Mouse (Mus musculus) megakaryocyte-erythroid progenitor cell, adult 5-6 weeks (primary cell): Measurements from ENCODE around the gene Denr. TPM values are rescaled to one million over a fixed set of nuclear protein-coding genes. Genes with fewer than 3 reads are reported as not detected.

Experiments used
- ATAC-seq: replicated peaks from 2 replicates; pipeline ENCODE4 v1.8.0; 2016; ENCODE audit warnings: mild to moderate bottlenecking, inconsistent platforms; ENCODE audit not compliant: severe bottlenecking, poor library complexity, low FRiP score, low TSS enrichment
- total RNA-seq, 2 experiments: library from RNA; stranded (forward) in 1 of 2; stranded (reverse) in 1 of 2; fragments of 200-1000, 215-1000 nt in 1 of 2; fragments of >200 nt in 1 of 2; fragmentation: Nextera tagmentation in 1 of 2; gene quantifications; 2 replicates each; pipeline ENCODE4 v1.2.3; 2014 to 2017

Gene Denr
- total RNA-seq, 2 experiments from 2014 or later: 96.4 to 102 TPM

DNA sequence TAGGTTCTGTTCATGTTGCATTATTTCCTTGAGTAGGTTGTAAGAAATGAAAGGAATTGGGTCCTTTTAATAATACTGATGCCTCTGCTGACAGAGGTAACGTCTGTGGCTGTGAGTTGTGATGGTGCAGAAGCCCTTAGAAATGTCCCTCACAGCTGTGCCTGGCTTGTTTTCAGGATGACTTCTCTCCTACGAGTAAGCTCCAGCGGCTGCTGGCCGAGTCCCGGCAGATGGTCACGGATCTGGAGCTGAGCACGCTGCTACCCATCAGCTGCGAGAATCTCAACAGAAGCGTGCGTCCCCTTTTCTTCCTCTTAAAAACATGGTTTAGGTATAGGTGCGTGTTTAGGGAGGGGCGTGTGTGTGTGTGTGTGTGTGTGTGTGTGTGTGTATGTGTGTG, 54.1 kb downstream of the Denr start:
- ATAC-seq: no peak

DNA sequence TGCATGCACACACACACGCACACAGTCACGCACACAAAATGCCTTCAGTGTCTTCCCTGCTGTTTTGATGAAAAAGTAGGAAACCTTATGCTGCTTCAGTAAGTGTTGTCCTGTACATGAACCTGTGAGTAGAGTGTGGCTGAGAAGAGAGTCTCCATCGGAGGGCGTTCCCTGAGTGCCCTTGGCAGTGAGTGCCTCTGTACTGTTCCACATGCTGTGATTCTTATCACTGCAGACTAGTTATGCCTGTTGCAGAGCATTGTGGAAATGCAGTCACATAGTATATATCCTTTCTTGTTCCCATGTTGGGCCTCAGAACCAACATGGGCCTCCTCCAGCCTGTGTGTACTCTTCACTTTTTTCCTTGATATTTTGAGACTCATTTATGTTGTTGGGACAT, 57.2 kb downstream of the Denr start:
- ATAC-seq: peak; percentile 44; the same call in 1 of the 2 replicates

- no peak for ATAC-seq
These were observed 59.8 kb downstream of the Denr start for GRCm38 (mm10) chr5:123966759-123967158.

GRCm38 (mm10) chr5:123968468-123968867, 61.5 kb downstream of the Denr start:
- ATAC-seq: no peak

DNA sequence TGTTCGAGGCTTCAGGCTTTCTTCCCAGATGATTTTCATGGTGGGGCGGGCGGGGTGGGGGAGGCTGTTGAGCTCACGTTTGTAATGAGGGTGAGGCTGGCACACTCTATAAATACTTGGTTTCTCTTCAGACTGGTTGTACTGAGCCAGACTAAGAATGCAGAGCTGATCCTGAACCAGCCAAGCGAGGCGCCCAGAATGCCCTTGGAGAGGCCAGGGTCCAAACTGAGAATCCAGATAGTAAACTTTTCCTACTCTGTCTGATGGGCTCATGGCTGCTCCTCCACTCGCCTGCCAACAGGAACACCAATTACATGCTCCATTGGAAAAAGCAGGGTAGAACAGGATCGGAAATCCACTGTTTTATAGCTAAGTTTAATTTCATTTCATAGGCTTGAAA, 62.2 kb downstream of the Denr start:
- no peak for ATAC-seq

DNA sequence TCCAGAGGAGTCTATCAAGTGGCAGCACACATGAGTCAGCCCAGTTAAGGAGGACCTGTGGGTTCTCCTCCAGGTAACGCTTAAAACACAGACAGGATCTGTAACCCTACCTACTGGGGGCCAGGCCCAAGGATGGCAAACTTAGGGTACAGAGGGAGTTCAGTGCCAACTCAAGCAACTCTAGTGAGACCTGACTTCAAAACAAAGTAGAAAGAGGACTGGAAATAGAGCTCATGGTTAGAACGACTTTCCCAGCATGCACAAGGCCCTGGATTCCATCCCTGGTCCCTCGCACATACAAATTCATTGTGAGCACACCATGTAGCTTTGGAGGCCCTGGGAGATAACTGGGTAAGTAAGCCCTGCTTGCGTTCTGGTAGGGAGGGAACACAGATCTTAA, 63.6 kb downstream of the Denr start:
- no peak for ATAC-seq

GRCm38 (mm10) chr5:123972453-123972852, 65.5 kb downstream of the Denr start:
- ATAC-seq: no peak

DNA sequence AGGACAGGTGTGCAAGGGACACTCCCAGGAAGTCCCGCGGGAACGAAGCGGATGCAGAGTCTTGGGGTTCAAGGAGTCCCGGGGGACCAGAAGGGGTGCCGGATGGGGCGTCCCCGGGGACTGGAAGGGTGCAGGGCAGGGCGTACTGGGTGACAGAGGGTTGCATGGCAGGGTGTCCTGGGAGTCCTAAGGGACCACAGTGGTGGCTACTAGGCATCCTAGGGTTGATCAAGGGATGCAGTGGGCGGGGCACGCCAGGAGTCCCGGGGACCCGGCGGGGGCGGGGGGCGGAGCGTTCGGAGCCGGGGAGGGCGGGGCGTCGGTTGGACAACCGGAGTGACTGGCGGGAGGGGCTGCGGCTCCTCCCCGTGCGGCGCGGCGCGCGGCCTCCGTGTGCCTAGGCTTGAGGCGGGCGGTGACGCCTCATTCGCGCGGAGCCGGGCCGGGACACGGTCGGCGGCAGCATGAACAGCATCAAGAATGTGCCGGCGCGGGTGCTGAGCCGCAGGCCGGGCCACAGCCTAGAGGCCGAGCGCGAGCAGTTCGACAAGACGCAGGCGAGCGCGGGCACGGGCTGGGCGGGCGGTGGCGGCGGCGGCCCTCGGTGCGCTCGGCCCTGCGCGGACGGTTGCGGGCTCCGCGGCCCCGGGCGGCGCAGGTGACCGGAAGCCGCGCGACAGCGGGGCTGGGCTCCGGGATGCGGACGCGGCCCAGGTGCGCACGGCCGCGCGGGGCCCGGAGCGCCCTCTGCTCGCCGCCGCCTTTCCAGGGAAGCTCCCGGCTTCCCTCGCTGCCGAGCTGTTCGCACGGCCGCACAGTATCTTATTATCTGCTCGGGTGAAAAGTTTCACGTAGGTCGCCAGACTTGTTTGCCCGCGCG, 66.6 kb downstream of the Denr start, which contains the start of gene Hip1r:
Gene Hip1r, plus strand, starts transcription at position 330 of the 880 bp plus-strand sequence.
- ATAC-seq: peak; percentile 53

DNA sequence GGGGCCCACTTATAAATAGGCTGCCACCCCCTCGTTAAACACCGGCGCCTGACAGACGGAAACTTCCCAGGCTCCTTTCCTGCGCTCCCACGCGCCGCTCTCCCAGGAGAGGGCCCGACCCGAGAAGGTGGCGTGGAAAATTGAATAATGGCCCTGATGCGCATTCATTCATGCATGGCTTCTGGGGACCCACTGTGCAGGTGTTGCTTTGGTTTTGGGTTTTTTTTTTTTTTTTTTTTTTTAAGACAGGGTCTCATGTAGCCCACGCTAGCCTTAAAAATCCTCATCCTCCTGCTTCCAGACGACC, 67.2 kb downstream of the Denr start:
- ATAC-seq: no peak

DNA sequence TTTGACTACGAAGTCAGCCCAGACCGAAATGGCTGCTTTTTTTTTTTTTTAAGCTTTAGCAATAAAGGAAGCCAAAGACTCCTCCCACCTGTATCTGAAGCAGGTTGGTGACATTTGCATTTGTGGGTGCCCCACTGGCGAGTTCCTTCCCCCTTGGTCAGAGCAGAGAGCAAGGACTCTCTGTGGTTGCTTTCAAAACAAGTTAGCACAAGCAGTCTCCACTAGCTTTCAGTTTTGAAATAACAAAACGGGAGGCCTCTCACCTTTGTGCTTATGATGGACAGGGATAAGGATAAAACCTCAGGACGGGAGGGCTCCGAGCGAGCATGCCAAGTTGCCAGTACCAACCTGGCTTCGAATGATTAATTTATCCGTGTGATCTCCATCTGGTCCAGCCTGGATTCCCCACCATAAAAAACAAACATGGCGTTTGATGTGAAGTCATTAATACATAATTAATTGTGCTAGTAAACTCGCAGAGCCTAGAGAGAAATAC, 67.7 kb downstream of the Denr start:
- no peak for ATAC-seq

GRCm38 (mm10) chr5:123975668-123976180, 68.7 kb downstream of the Denr start:
- ATAC-seq: peak; percentile 28; the same call in 1 of the 2 replicates

GRCm38 (mm10) chr5:123977231-123977630, 70.3 kb downstream of the Denr start:
- ATAC-seq: no peak

GRCm38 (mm10) chr5:123978131-123978530, 71.2 kb downstream of the Denr start:
- ATAC-seq: peak; percentile 16; the same call in 1 of the 2 replicates

Other genes with a start within 250 kb of the Denr start
- 45.2 and 52.4 TPM in 2 replicates for gene Clip1, start 222.6 kb upstream of the Denr start, total RNA-seq (2014; fragmentation: Nextera tagmentation)
- gene Clip1, start 222.6 kb upstream of the Denr start, total RNA-seq (2017): 45.0 and 64.8 TPM in 2 replicates
- 55.3 and 79.3 TPM in 2 replicates for gene Zcchc8, start 186.1 kb upstream of the Denr start, total RNA-seq (2014; fragmentation: Nextera tagmentation)
- 59.3 and 167 TPM in 2 replicates for gene Zcchc8, start 186.1 kb upstream of the Denr start, total RNA-seq (2017)
- gene Rsrc2, start 157.8 kb upstream of the Denr start, total RNA-seq (2014; fragmentation: Nextera tagmentation): 108 and 119 TPM in 2 replicates
- 335 and 401 TPM in 2 replicates for gene Rsrc2, start 157.8 kb upstream of the Denr start, total RNA-seq (2017)
- 56.1 and 72.6 TPM in 2 replicates for gene Kntc1, start 157.5 kb upstream of the Denr start, total RNA-seq (2014; fragmentation: Nextera tagmentation)
- gene Kntc1, start 157.5 kb upstream of the Denr start, total RNA-seq (2017): 29.7 and 48.6 TPM in 2 replicates
- gene Hcar2, start 41.7 kb upstream of the Denr start, total RNA-seq (2014; fragmentation: Nextera tagmentation): not detected in 2 replicates
- gene Hcar2, start 41.7 kb upstream of the Denr start, total RNA-seq (2017): not detected in 2 replicates
- not detected in 2 replicates for gene Hcar1, start 27.2 kb upstream of the Denr start, total RNA-seq (2014; fragmentation: Nextera tagmentation)
- gene Hcar1, start 27.2 kb upstream of the Denr start, total RNA-seq (2017): not detected in 2 replicates
- gene Gm43518, start 20.2 kb downstream of the Denr start, total RNA-seq (2014; fragmentation: Nextera tagmentation): not detected in 2 replicates
- not detected in 2 replicates for gene Gm43518, start 20.2 kb downstream of the Denr start, total RNA-seq (2017)
- 2.1 and 3.3 TPM in 2 replicates for gene Ccdc62, start 23.5 kb downstream of the Denr start, total RNA-seq (2014; fragmentation: Nextera tagmentation)
- 2.6 and 4.2 TPM in 2 replicates for gene Ccdc62, start 23.5 kb downstream of the Denr start, total RNA-seq (2017)
- gene Hip1r, start 66.5 kb downstream of the Denr start, total RNA-seq (2014; fragmentation: Nextera tagmentation): 9.3 and 9.5 TPM in 2 replicates
- 13.7 and 30.9 TPM in 2 replicates for gene Hip1r, start 66.5 kb downstream of the Denr start, total RNA-seq (2017)
- gene Vps37b, start 125.1 kb downstream of the Denr start, total RNA-seq (2014; fragmentation: Nextera tagmentation): 20.8 and 34.3 TPM in 2 replicates
- 12.8 and 15.5 TPM in 2 replicates for gene Vps37b, start 125.1 kb downstream of the Denr start, total RNA-seq (2017)
- gene Abcb9, start 188.6 kb downstream of the Denr start, total RNA-seq (2014; fragmentation: Nextera tagmentation): 5.2 and 9.3 TPM in 2 replicates
- 0.95 and 3.5 TPM in 2 replicates for gene Abcb9, start 188.6 kb downstream of the Denr start, total RNA-seq (2017)
- gene Ogfod2, start 205.1 kb downstream of the Denr start, total RNA-seq (2014; fragmentation: Nextera tagmentation): 16.1 and 16.8 TPM in 2 replicates
- gene Ogfod2, start 205.1 kb downstream of the Denr start, total RNA-seq (2017): 8.0 and 11.9 TPM in 2 replicates
- gene Arl6ip4, start 208.9 kb downstream of the Denr start, total RNA-seq (2014; fragmentation: Nextera tagmentation): 88.4 and 129 TPM in 2 replicates
- gene Arl6ip4, start 208.9 kb downstream of the Denr start, total RNA-seq (2017): 120 and 128 TPM in 2 replicates